Mouse (Mus musculus): Measurements from ENCODE around the gene Smpd4. TPM values are rescaled to one million over a fixed set of nuclear protein-coding genes. Genes with fewer than 3 reads are reported as not detected.

Smpd4 gene
- total and polyA plus RNA-seq, 2 experiments from 2014 or later: 23.8 to 67.4 TPM

DNA sequence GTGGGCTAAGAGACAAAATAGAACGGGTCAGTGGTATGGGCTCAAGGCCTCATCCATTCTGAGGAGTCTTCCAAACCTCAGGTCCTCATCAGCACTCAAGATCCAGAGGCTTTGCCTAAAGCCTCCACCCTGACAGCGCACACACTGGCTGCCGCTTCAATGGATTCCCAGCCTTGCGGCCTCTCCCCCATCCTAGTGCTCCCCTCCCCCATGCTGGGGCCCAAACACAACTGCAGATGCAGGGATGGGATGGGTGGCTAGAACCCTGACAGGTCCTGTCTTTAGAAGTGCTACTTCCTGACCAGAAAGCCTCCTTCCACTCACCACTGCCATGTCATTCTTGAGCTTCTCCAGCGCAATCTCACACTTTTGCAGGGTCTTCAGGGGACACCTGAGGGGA lies 34.4 kb downstream of the Smpd4 start:
- no peak for TF ChIP-seq CTCF (IDR thresholded peaks at IDR 0.05; ENCODE audit: low read depth)

DNA sequence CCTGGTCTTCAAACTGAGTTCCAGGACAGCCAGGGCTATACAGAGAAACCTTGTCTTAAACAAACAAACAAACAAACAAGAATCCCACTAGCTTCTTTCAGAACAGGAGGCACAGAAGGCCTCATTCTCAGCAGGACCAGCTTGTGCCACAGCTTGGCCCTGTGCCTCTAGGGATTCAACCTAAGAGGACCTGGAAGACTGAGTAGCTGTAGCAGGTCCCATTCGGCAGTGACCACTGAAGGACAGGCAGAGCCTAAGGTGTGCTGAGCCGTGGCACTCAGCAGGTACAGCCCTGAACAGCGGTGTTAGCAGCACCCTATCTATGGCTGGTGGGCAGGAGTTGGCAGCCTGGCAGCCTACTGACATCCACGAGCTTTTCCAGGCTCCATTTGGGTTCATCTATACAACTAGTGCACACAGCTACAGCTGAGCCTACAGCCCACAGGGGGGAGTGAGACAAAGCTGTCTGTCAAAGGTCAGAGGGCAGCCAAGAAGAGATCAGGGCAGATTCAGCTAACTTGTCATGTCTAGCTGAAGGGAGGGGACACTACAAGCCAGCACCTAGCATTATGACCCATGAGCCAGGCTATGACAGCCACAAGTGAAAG lies 35.1 kb downstream of the Smpd4 start:
- no peak overlapping the region for H3K4me3 ChIP-seq (ENCODE audit: low read length)
- DNase-seq (ENCODE audit: low spot score): no peak
- no peak overlapping the region for H3K9ac ChIP-seq (replicated peaks; ENCODE audit: low read length)
- no peak for TF ChIP-seq CTCF (IDR thresholded peaks at IDR 0.05; ENCODE audit: low read depth)
- no peaks in the 10 kb centered on the region for H3K4me1 ChIP-seq (ENCODE audit: insufficient read depth, low read length)
- H3K4me2 ChIP-seq (ENCODE audit: low read depth, low read length): no peak overlapping the region
- no peak overlapping the region for H3K27ac ChIP-seq
- no peak for ATAC-seq
- 80% methylated on average over 4 of the region's 4 CpGs for WGBS
- H3K27me3 ChIP-seq (ENCODE audit: insufficient read depth, low read length): no peaks in the 10 kb centered on the region
- H3K36me3 ChIP-seq (ENCODE audit: insufficient read depth, low read length): peaks cover 60% of the 10 kb centered on the region
- no peaks in the 10 kb centered on the region for H3K9me3 ChIP-seq (ENCODE audit: low read length)

More for the DNA sequence above, 34.4 kb downstream of the Smpd4 start:
- Histone ChIP-seq H3K36me3 (ENCODE audit: insufficient read depth, low read length) (peaks cover 60% of the 10 kb centered on the region), H3K9ac (replicated peaks; ENCODE audit: low read length) (no peak overlapping the region), H3K4me1 (ENCODE audit: insufficient read depth, low read length) (no peaks in the 10 kb centered on the region), H3K27me3 (ENCODE audit: insufficient read depth, low read length) (no peaks in the 10 kb centered on the region), H3K9me3 (ENCODE audit: low read length) (no peaks in the 10 kb centered on the region), H3K27ac (no peak overlapping the region), H3K4me2 (ENCODE audit: low read depth, low read length) (no peak overlapping the region), H3K4me3 (ENCODE audit: low read length) (no peak overlapping the region)
- DNase-seq (ENCODE audit: low spot score): no peak
- WGBS: 94% methylated on average over 5 of the region's 5 CpGs
- ATAC-seq: no peak

DNA sequence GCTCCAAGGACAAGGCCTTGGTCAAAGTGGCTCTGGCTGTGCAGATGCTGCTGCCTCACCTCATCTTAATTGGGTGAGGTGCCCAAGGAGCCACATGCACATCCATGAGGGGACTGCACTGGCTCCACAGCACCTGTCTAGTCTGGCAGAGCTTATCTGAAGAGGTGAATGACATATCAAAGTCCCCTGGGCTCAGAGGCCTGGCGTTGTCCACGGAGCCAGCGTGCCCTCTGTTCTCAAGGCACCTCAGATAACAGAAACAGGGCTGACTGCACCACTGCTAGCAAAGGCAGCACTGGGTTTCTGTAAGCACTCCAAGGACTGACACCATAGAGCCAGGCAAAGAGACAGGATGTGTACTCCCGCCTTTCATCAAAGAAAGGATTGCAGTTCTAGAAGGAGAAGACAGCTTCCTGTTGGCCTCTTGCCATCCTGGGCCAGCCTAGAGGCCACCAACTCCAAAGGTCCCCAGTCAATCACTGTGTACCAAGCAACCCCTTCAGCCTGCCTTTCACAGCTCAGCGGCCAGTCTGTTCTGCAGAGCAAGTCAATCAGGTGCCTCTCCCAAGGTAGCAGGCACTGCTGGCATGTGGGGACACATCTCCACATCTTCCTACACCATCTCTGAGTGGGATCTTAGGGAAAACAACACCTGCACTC lies 37.2 kb downstream of the Smpd4 start:
- Histone ChIP-seq H3K27me3 (ENCODE audit: insufficient read depth, low read length) (no peaks in the 10 kb centered on the region), H3K4me2 (ENCODE audit: low read depth, low read length) (no peak overlapping the region), H3K27ac (no peak overlapping the region), H3K4me3 (ENCODE audit: low read length) (no peak overlapping the region), H3K9me3 (ENCODE audit: low read length) (no peaks in the 10 kb centered on the region), H3K4me1 (ENCODE audit: insufficient read depth, low read length) (no peaks in the 10 kb centered on the region), H3K36me3 (ENCODE audit: insufficient read depth, low read length) (peaks cover 60% of the 10 kb centered on the region), H3K9ac (replicated peaks; ENCODE audit: low read length) (no peak overlapping the region)
- no peak for TF ChIP-seq CTCF (IDR thresholded peaks at IDR 0.05; ENCODE audit: low read depth)
- ATAC-seq (no peak), DNase-seq (ENCODE audit: low spot score) (no peak)
- WGBS: 87% methylated on average over 5 of the region's 5 CpGs

DNA sequence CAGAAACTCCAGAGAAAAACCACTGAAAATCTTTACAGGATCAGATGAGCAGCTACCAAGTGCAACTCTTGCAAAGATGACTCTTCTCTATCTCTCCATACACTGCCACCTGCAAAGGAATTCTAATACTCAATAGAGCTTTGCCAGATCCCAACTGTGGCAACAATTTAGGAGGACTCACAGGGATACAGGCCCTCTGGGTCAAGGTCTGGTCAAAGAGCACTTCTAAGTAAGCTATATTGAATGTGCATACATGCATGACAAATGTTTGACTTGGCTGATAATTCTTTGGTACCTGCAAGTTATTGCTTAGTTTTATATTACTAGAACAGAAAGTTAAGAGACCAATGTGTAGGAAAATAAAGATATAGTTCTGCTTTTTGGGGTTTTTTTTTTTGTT lies 46.4 kb downstream of the Smpd4 start:
- Histone ChIP-seq H3K27me3 (ENCODE audit: insufficient read depth, low read length) (no peaks in the 10 kb centered on the region), H3K9me3 (ENCODE audit: low read length) (no peaks in the 10 kb centered on the region), H3K27ac (no peak overlapping the region), H3K4me1 (ENCODE audit: insufficient read depth, low read length) (no peaks in the 10 kb centered on the region), H3K4me3 (ENCODE audit: low read length) (no peak overlapping the region), H3K36me3 (ENCODE audit: insufficient read depth, low read length) (peaks cover 47% of the 10 kb centered on the region), H3K4me2 (ENCODE audit: low read depth, low read length) (no peak overlapping the region), H3K9ac (replicated peaks; ENCODE audit: low read length) (no peak overlapping the region)
- ATAC-seq: no peak
- no peak for DNase-seq (ENCODE audit: low spot score)
- TF ChIP-seq CTCF (IDR thresholded peaks at IDR 0.05; ENCODE audit: low read depth): no peak

DNA sequence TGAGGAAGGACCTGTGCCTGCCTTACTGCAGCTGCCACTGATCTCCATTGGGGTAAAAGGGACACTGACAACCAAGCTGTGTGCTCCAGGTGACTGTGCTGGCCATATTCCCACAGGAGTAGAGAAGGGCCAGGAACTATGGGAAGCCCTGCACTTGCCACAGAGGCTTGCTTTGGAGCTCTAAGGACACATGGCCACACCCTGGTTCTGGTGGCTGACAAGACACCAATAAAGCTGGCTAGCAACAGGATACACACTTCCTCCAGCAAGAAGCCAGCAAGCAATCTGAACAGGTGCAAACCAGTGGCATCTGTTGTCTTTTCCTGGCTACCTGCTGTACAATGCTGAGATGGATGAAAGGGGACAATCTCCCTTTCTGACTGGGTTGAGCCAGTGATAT lies 50.7 kb downstream of the Smpd4 start:
- ATAC-seq: no peak
- H3K36me3 ChIP-seq (ENCODE audit: insufficient read depth, low read length): peaks cover 59% of the 10 kb centered on the region

More for the DNA sequence above, 50.7 kb downstream of the Smpd4 start:
- H3K27ac ChIP-seq: no peak overlapping the region
- no peak overlapping the region for H3K4me3 ChIP-seq (ENCODE audit: low read length)
- TF ChIP-seq CTCF (IDR thresholded peaks at IDR 0.05; ENCODE audit: low read depth): no peak
- no peaks in the 10 kb centered on the region for H3K4me1 ChIP-seq (ENCODE audit: insufficient read depth, low read length)
- no peak overlapping the region for H3K4me2 ChIP-seq (ENCODE audit: low read depth, low read length)
- H3K9me3 ChIP-seq (ENCODE audit: low read length): no peaks in the 10 kb centered on the region
- no peak overlapping the region for H3K9ac ChIP-seq (replicated peaks; ENCODE audit: low read length)
- no peaks in the 10 kb centered on the region for H3K27me3 ChIP-seq (ENCODE audit: insufficient read depth, low read length)
- no peak for DNase-seq (ENCODE audit: low spot score)

Other genes with a start within 250 kb of the Smpd4 start
- 28.1 and 30.0 TPM in 2 replicates for gene Snap29, start 213.4 kb upstream of the Smpd4 start, total RNA-seq (2014; rRNA removed)
- gene Snap29, start 213.4 kb upstream of the Smpd4 start, polyA plus RNA-seq (2015; fragmentation: Nextera tagmentation; extraction: Ambion mirVana): 14.5 and 15.6 TPM in 2 replicates
- 111 and 154 TPM in 2 replicates for gene Pi4ka, start 213.0 kb upstream of the Smpd4 start, total RNA-seq (2014; rRNA removed)
- 45.5 and 47.7 TPM in 2 replicates for gene Pi4ka, start 213.0 kb upstream of the Smpd4 start, polyA plus RNA-seq (2015; fragmentation: Nextera tagmentation; extraction: Ambion mirVana)
- gene Crkl, start 167.4 kb upstream of the Smpd4 start, total RNA-seq (2014; rRNA removed): 74.8 and 83.1 TPM in 2 replicates
- 54.9 and 68.7 TPM in 2 replicates for gene Crkl, start 167.4 kb upstream of the Smpd4 start, polyA plus RNA-seq (2015; fragmentation: Nextera tagmentation; extraction: Ambion mirVana)
- gene Aifm3, start 129.7 kb upstream of the Smpd4 start, total RNA-seq (2014; rRNA removed): 13.8 and 16.8 TPM in 2 replicates
- 15.7 and 17.4 TPM in 2 replicates for gene Aifm3, start 129.7 kb upstream of the Smpd4 start, polyA plus RNA-seq (2015; fragmentation: Nextera tagmentation; extraction: Ambion mirVana)
- 191 and 279 TPM in 2 replicates for gene Lztr1, start 110.7 kb upstream of the Smpd4 start, total RNA-seq (2014; rRNA removed)
- gene Lztr1, start 110.7 kb upstream of the Smpd4 start, polyA plus RNA-seq (2015; fragmentation: Nextera tagmentation; extraction: Ambion mirVana): 82.2 and 89.8 TPM in 2 replicates
- gene Thap7, start 88.2 kb upstream of the Smpd4 start, total RNA-seq (2014; rRNA removed): 61.0 and 66.8 TPM in 2 replicates
- 57.5 and 59.5 TPM in 2 replicates for gene Thap7, start 88.2 kb upstream of the Smpd4 start, polyA plus RNA-seq (2015; fragmentation: Nextera tagmentation; extraction: Ambion mirVana)
- gene Lrrc74b, start 58.1 kb upstream of the Smpd4 start, total RNA-seq (2014; rRNA removed): 2.3 and 2.4 TPM in 2 replicates
- 2.0 and 2.1 TPM in 2 replicates for gene Lrrc74b, start 58.1 kb upstream of the Smpd4 start, polyA plus RNA-seq (2015; fragmentation: Nextera tagmentation; extraction: Ambion mirVana)
- 3.4 and 5.1 TPM in 2 replicates for gene P2rx6, start 57.5 kb upstream of the Smpd4 start, total RNA-seq (2014; rRNA removed)
- gene P2rx6, start 57.5 kb upstream of the Smpd4 start, polyA plus RNA-seq (2015; fragmentation: Nextera tagmentation; extraction: Ambion mirVana): 2.3 and 3.0 TPM in 2 replicates
- gene Slc7a4, start 36.1 kb upstream of the Smpd4 start, total RNA-seq (2014; rRNA removed): 74.6 and 78.7 TPM in 2 replicates
- gene Slc7a4, start 36.1 kb upstream of the Smpd4 start, polyA plus RNA-seq (2015; fragmentation: Nextera tagmentation; extraction: Ambion mirVana): 42.5 and 42.8 TPM in 2 replicates
- 18.2 and 20.8 TPM in 2 replicates for gene Ccdc74a, start 27.1 kb downstream of the Smpd4 start, total RNA-seq (2014; rRNA removed)
- 32.8 and 37.6 TPM in 2 replicates for gene Ccdc74a, start 27.1 kb downstream of the Smpd4 start, polyA plus RNA-seq (2015; fragmentation: Nextera tagmentation; extraction: Ambion mirVana)
- 47.5 and 66.1 TPM in 2 replicates for gene Med15, start 113.5 kb downstream of the Smpd4 start, total RNA-seq (2014; rRNA removed)
- 33.8 and 39.2 TPM in 2 replicates for gene Med15, start 113.5 kb downstream of the Smpd4 start, polyA plus RNA-seq (2015; fragmentation: Nextera tagmentation; extraction: Ambion mirVana)
- gene Klhl22, start 140.3 kb downstream of the Smpd4 start, total RNA-seq (2014; rRNA removed): 176 and 190 TPM in 2 replicates
- gene Klhl22, start 140.3 kb downstream of the Smpd4 start, polyA plus RNA-seq (2015; fragmentation: Nextera tagmentation; extraction: Ambion mirVana): 69.6 and 80.5 TPM in 2 replicates
- 15.5 and 15.6 TPM in 2 replicates for gene Scarf2, start 177.9 kb downstream of the Smpd4 start, total RNA-seq (2014; rRNA removed)
- 2.0 and 2.3 TPM in 2 replicates for gene Scarf2, start 177.9 kb downstream of the Smpd4 start, polyA plus RNA-seq (2015; fragmentation: Nextera tagmentation; extraction: Ambion mirVana)
- gene B830017H08Rik, start 213.8 kb downstream of the Smpd4 start, total RNA-seq (2014; rRNA removed): 6.1 and 9.1 TPM in 2 replicates
- gene B830017H08Rik, start 213.8 kb downstream of the Smpd4 start, polyA plus RNA-seq (2015; fragmentation: Nextera tagmentation; extraction: Ambion mirVana): 6.3 and 6.4 TPM in 2 replicates
- gene Car15, start 219.0 kb downstream of the Smpd4 start, total RNA-seq (2014; rRNA removed): 3.3 and 7.0 TPM in 2 replicates
- gene Car15, start 219.0 kb downstream of the Smpd4 start, polyA plus RNA-seq (2015; fragmentation: Nextera tagmentation; extraction: Ambion mirVana): 1.9 TPM in 2 replicates

Data from hindbrain, postnatal 0 days (tissue).